Mouse (Mus musculus): ENCODE results near the gene H2-K1. TPM values are rescaled to one million over a fixed set of nuclear protein-coding genes. Genes with fewer than 3 reads are reported as not detected.

The H2-K1 gene
- total RNA-seq, 2 experiments from 2014 or later = 15.8 to 19.7 TPM

Small RNA genes lying within 50 kb of the gene (microRNA-seq; reads per million reads assigned to microRNA genes)
- gene Mir219a-1 (0 to 0.60 reads per million in 2 experiments), gene Mir219c (0 reads per million in 2 experiments)

Other genes with a start within 250 kb of the H2-K1 start
- gene Rab11b, start 239.8 kb downstream of the H2-K1 start, total RNA-seq (2021) = 100 to 1,000 TPM; 304 to 328 TPM
- 1 to 10 TPM; 3.8 to 4.0 TPM for gene Angptl4, start 218.5 kb downstream of the H2-K1 start, total RNA-seq (2021)
- gene Kank3, start 189.8 kb downstream of the H2-K1 start, total RNA-seq (2021) = 10 to 100 TPM; 27.8 to 35.8 TPM
- 100 to 1,000 TPM; 728 to 834 TPM for gene Rps28, start 175.8 kb downstream of the H2-K1 start, total RNA-seq (2021)
- gene Ndufa7, start 175.8 kb downstream of the H2-K1 start, total RNA-seq (2021) = 100 to 1,000 TPM; 214 to 222 TPM
- gene Cd320, start 157.3 kb downstream of the H2-K1 start, total RNA-seq (2021) = 10 to 100 TPM; 23.7 to 23.8 TPM
- gene Gm7029, start 126.5 kb downstream of the H2-K1 start, total RNA-seq (2021) = not detected
- gene Kifc1, start 109.7 kb downstream of the H2-K1 start, total RNA-seq (2021) = 1 to 10 TPM; 1.9 to 2.1 TPM
- not detected for gene Platr17, start 95.2 kb downstream of the H2-K1 start, total RNA-seq (2021)
- gene Daxx, start 90.9 kb downstream of the H2-K1 start, total RNA-seq (2021) = 10 to 100 TPM; 27.4 to 27.9 TPM
- gene Tapbp, start 84.4 kb downstream of the H2-K1 start, total RNA-seq (2021) = 10 to 100 TPM; 36.2 to 37.0 TPM
- 10 to 100 TPM; 27.7 to 29.6 TPM for gene Zbtb22, start 84.4 kb downstream of the H2-K1 start, total RNA-seq (2021)
- 10 to 100 TPM; 53.4 to 72.7 TPM for gene Rgl2, start 70.8 kb downstream of the H2-K1 start, total RNA-seq (2021)
- gene Pfdn6, start 60.0 kb downstream of the H2-K1 start, total RNA-seq (2021) = 10 to 100 TPM; 95.7 to 97.8 TPM
- gene Wdr46, start 59.7 kb downstream of the H2-K1 start, total RNA-seq (2021) = 10 to 100 TPM; 13.2 to 14.2 TPM
- gene B3galt4, start 48.9 kb downstream of the H2-K1 start, total RNA-seq (2021) = 1 to 10 TPM; 6.0 to 6.6 TPM
- gene Vps52, start 44.5 kb downstream of the H2-K1 start, total RNA-seq (2021) = 10 to 100 TPM; 85.0 to 95.9 TPM
- 100 to 1,000 TPM; 311 to 351 TPM for gene Rps18, start 44.3 kb downstream of the H2-K1 start, total RNA-seq (2021)
- gene Ring1, start 24.3 kb upstream of the H2-K1 start, total RNA-seq (2021) = 10 to 100 TPM; 37.1 to 44.3 TPM
- 10 to 100 TPM; 54.3 to 63.9 TPM for gene H2-Ke6, start 27.7 kb upstream of the H2-K1 start, total RNA-seq (2021)
- 10 to 100 TPM; 94.3 to 95.5 TPM for gene Slc39a7, start 31.3 kb upstream of the H2-K1 start, total RNA-seq (2021)
- gene Rxrb, start 31.5 kb upstream of the H2-K1 start, total RNA-seq (2021) = 10 to 100 TPM; 76.0 to 83.6 TPM
- 10 to 100 TPM; 23.5 to 25.3 TPM for gene Col11a2, start 39.1 kb upstream of the H2-K1 start, total RNA-seq (2021)
- under 1 TPM; 0.42 to 0.45 TPM for gene H2-Oa, start 92.0 kb upstream of the H2-K1 start, total RNA-seq (2021)
- gene H2-DMa, start 119.2 kb upstream of the H2-K1 start, total RNA-seq (2021) = 10 to 100 TPM; 32.3 to 35.1 TPM
- 100 to 1,000 TPM; 196 to 216 TPM for gene Brd2, start 122.3 kb upstream of the H2-K1 start, total RNA-seq (2021)
- gene H2-DMb2, start 143.0 kb upstream of the H2-K1 start, total RNA-seq (2021) = under 1 TPM; 0.69 to 0.94 TPM
- gene H2-DMb1, start 152.7 kb upstream of the H2-K1 start, total RNA-seq (2021) = 1 to 10 TPM; 1.8 to 3.4 TPM
- 1 to 10 TPM; 3.0 to 3.4 TPM for gene Tap1, start 187.2 kb upstream of the H2-K1 start, total RNA-seq (2021)
- 1 to 10 TPM; 1.6 to 1.7 TPM for gene Psmb9, start 187.4 kb upstream of the H2-K1 start, total RNA-seq (2021)
- 1 to 10 TPM; 2.2 to 3.3 TPM for gene Psmb8, start 197.4 kb upstream of the H2-K1 start, total RNA-seq (2021)
- 1 to 10 TPM; 7.0 to 8.9 TPM for gene Tap2, start 203.2 kb upstream of the H2-K1 start, total RNA-seq (2021)
- under 1 TPM; 0.25 to 0.47 TPM for gene H2-Ob, start 238.6 kb upstream of the H2-K1 start, total RNA-seq (2021)

Measured in layer of hippocampus, postnatal 25 days (tissue).